Mouse (Mus musculus): ENCODE results near the gene Ccdc130. TPM values are rescaled to one million over a fixed set of nuclear protein-coding genes. Genes with fewer than 3 reads are reported as not detected.

The Ccdc130 gene
- polyA plus RNA-seq, 1 experiment = 22.8 TPM

- Histone ChIP-seq H3K4me1 (ENCODE audit: control insufficient read depth, insufficient read depth, low read length) (peaks cover 36% of the 10 kb centered on the region), H3K4me3 (ENCODE audit: insufficient read depth, low read length) (peak overlapping the region; percentile 43), H3K27ac (ENCODE audit: insufficient read depth, low read depth, low read length) (peak overlapping the region; percentile 86)
- TF ChIP-seq CTCF (IDR thresholded peaks at IDR 0.05; ENCODE audit: low read depth, low read length) (no peak), POLR2A (IDR thresholded peaks at IDR 0.05; ENCODE audit: borderline replicate concordance, low read depth, low read length) (no peak)
These were observed 62.4 kb downstream of the Ccdc130 start for GRCm38 (mm10) chr8:84207811-84208210.

Other genes with a start within 250 kb of the Ccdc130 start
- not detected in 2 replicates for gene Palm3, start 248.9 kb downstream of the Ccdc130 start, polyA plus RNA-seq (2012; ENCODE audit: insufficient read depth, insufficient read length, missing spikeins)
- gene Il27ra, start 227.8 kb downstream of the Ccdc130 start, polyA plus RNA-seq (2012; ENCODE audit: insufficient read depth, insufficient read length, missing spikeins) = 0.68 and 1.7 TPM in 2 replicates
- gene Rln3, start 225.4 kb downstream of the Ccdc130 start, polyA plus RNA-seq (2012; ENCODE audit: insufficient read depth, insufficient read length, missing spikeins) = not detected in 2 replicates
- 0.58 and 1.0 TPM in 2 replicates for gene Gm10643, start 205.2 kb downstream of the Ccdc130 start, polyA plus RNA-seq (2012; ENCODE audit: insufficient read depth, insufficient read length, missing spikeins)
- gene Rfx1, start 203.5 kb downstream of the Ccdc130 start, polyA plus RNA-seq (2012; ENCODE audit: insufficient read depth, insufficient read length, missing spikeins) = 17.2 TPM in 2 replicates
- 17.2 and 23.7 TPM in 2 replicates for gene Dcaf15, start 165.6 kb downstream of the Ccdc130 start, polyA plus RNA-seq (2012; ENCODE audit: insufficient read depth, insufficient read length, missing spikeins)
- gene Podnl1, start 144.4 kb downstream of the Ccdc130 start, polyA plus RNA-seq (2012; ENCODE audit: insufficient read depth, insufficient read length, missing spikeins) = 0.39 and 0.74 TPM in 2 replicates
- gene Cc2d1a, start 122.4 kb downstream of the Ccdc130 start, polyA plus RNA-seq (2012; ENCODE audit: insufficient read depth, insufficient read length, missing spikeins) = 23.6 and 28.8 TPM in 2 replicates
- 0.49 and 1.2 TPM in 2 replicates for gene 4930432K21Rik, start 122.4 kb downstream of the Ccdc130 start, polyA plus RNA-seq (2012; ENCODE audit: insufficient read depth, insufficient read length, missing spikeins)
- gene Nanos3, start 85.2 kb downstream of the Ccdc130 start, polyA plus RNA-seq (2012; ENCODE audit: insufficient read depth, insufficient read length, missing spikeins) = not detected in 2 replicates
- 9.4 and 10.9 TPM in 2 replicates for gene Zswim4, start 33.3 kb downstream of the Ccdc130 start, polyA plus RNA-seq (2012; ENCODE audit: insufficient read depth, insufficient read length, missing spikeins)
- gene D8Ertd738e, start 20.7 kb downstream of the Ccdc130 start, polyA plus RNA-seq (2012; ENCODE audit: insufficient read depth, insufficient read length, missing spikeins) = 164 and 172 TPM in 2 replicates
- gene Mri1, start 13.1 kb downstream of the Ccdc130 start, polyA plus RNA-seq (2012; ENCODE audit: insufficient read depth, insufficient read length, missing spikeins) = 10.0 and 11.6 TPM in 2 replicates
- 8.9 and 10.3 TPM in 2 replicates for gene Cacna1a, start 118.1 kb upstream of the Ccdc130 start, polyA plus RNA-seq (2012; ENCODE audit: insufficient read depth, insufficient read length, missing spikeins)